Mouse (Mus musculus): ENCODE results near the gene Babam2. TPM values are rescaled to one million over a fixed set of nuclear protein-coding genes. Genes with fewer than 3 reads are reported as not detected.

Gene Babam2
- polyA plus RNA-seq, 1 experiment = 33.3 TPM

- no peak for DNase-seq (ENCODE audit: low read depth)
- TF ChIP-seq POLR2A (IDR thresholded peaks at IDR 0.05; ENCODE audit: borderline replicate concordance, extremely low read depth, insufficient read depth, insufficient read length, poor library complexity, severe bottlenecking) (no peak), CTCF (IDR thresholded peaks at IDR 0.05; ENCODE audit: borderline replicate concordance, extremely low read depth, insufficient read depth, insufficient read length) (no peak)
These were observed 57.8 kb downstream of the Babam2 start for GRCm38 (mm10) chr5:31755255-31755654.

- no peak for DNase-seq (ENCODE audit: low read depth)
- TF ChIP-seq CTCF (IDR thresholded peaks at IDR 0.05; ENCODE audit: borderline replicate concordance, extremely low read depth, insufficient read depth, insufficient read length) (no peak), POLR2A (IDR thresholded peaks at IDR 0.05; ENCODE audit: borderline replicate concordance, extremely low read depth, insufficient read depth, insufficient read length, poor library complexity, severe bottlenecking) (no peak)
These were observed 61.0 kb downstream of the Babam2 start for GRCm38 (mm10) chr5:31758310-31759091.

- DNase-seq (ENCODE audit: low read depth) = no peak
- TF ChIP-seq POLR2A (IDR thresholded peaks at IDR 0.05; ENCODE audit: borderline replicate concordance, extremely low read depth, insufficient read depth, insufficient read length, poor library complexity, severe bottlenecking) = no peak
- no peak for TF ChIP-seq CTCF (IDR thresholded peaks at IDR 0.05; ENCODE audit: borderline replicate concordance, extremely low read depth, insufficient read depth, insufficient read length)
These were observed 64.4 kb downstream of the Babam2 start for GRCm38 (mm10) chr5:31761836-31762235.

- no peak for TF ChIP-seq CTCF (IDR thresholded peaks at IDR 0.05; ENCODE audit: borderline replicate concordance, extremely low read depth, insufficient read depth, insufficient read length)
- TF ChIP-seq POLR2A (IDR thresholded peaks at IDR 0.05; ENCODE audit: borderline replicate concordance, extremely low read depth, insufficient read depth, insufficient read length, poor library complexity, severe bottlenecking) = no peak
- DNase-seq (ENCODE audit: low read depth) = no peak
These were observed 65.3 kb downstream of the Babam2 start for GRCm38 (mm10) chr5:31762773-31763172.

- TF ChIP-seq CTCF (IDR thresholded peaks at IDR 0.05; ENCODE audit: borderline replicate concordance, extremely low read depth, insufficient read depth, insufficient read length) (no peak), POLR2A (IDR thresholded peaks at IDR 0.05; ENCODE audit: borderline replicate concordance, extremely low read depth, insufficient read depth, insufficient read length, poor library complexity, severe bottlenecking) (no peak)
- no peak for DNase-seq (ENCODE audit: low read depth)
These were observed 68.3 kb downstream of the Babam2 start for GRCm38 (mm10) chr5:31765824-31766223.

GRCm38 (mm10) chr5:31766841-31767542 lies 69.5 kb downstream of the Babam2 start:
- no peak for DNase-seq (ENCODE audit: low read depth)
- TF ChIP-seq POLR2A (IDR thresholded peaks at IDR 0.05; ENCODE audit: borderline replicate concordance, extremely low read depth, insufficient read depth, insufficient read length, poor library complexity, severe bottlenecking) (no peak), CTCF (IDR thresholded peaks at IDR 0.05; ENCODE audit: borderline replicate concordance, extremely low read depth, insufficient read depth, insufficient read length) (no peak)

- TF ChIP-seq POLR2A (IDR thresholded peaks at IDR 0.05; ENCODE audit: borderline replicate concordance, extremely low read depth, insufficient read depth, insufficient read length, poor library complexity, severe bottlenecking) (no peak), CTCF (IDR thresholded peaks at IDR 0.05; ENCODE audit: borderline replicate concordance, extremely low read depth, insufficient read depth, insufficient read length) (no peak)
- no peak for DNase-seq (ENCODE audit: low read depth)
These were observed 74.0 kb downstream of the Babam2 start for GRCm38 (mm10) chr5:31771486-31771885.

GRCm38 (mm10) chr5:31771921-31772320 lies 74.4 kb downstream of the Babam2 start:
- TF ChIP-seq CTCF (IDR thresholded peaks at IDR 0.05; ENCODE audit: borderline replicate concordance, extremely low read depth, insufficient read depth, insufficient read length) (no peak), POLR2A (IDR thresholded peaks at IDR 0.05; ENCODE audit: borderline replicate concordance, extremely low read depth, insufficient read depth, insufficient read length, poor library complexity, severe bottlenecking) (no peak)
- no peak for DNase-seq (ENCODE audit: low read depth)

- DNase-seq (ENCODE audit: low read depth) = no peak
- TF ChIP-seq POLR2A (IDR thresholded peaks at IDR 0.05; ENCODE audit: borderline replicate concordance, extremely low read depth, insufficient read depth, insufficient read length, poor library complexity, severe bottlenecking) (no peak), CTCF (IDR thresholded peaks at IDR 0.05; ENCODE audit: borderline replicate concordance, extremely low read depth, insufficient read depth, insufficient read length) (no peak)
These were observed 77.5 kb downstream of the Babam2 start for GRCm38 (mm10) chr5:31774976-31775375.

GRCm38 (mm10) chr5:31781624-31782023 lies 84.1 kb downstream of the Babam2 start:
- DNase-seq (ENCODE audit: low read depth) = no peak
- no peak for TF ChIP-seq CTCF (IDR thresholded peaks at IDR 0.05; ENCODE audit: borderline replicate concordance, extremely low read depth, insufficient read depth, insufficient read length)
- TF ChIP-seq POLR2A (IDR thresholded peaks at IDR 0.05; ENCODE audit: borderline replicate concordance, extremely low read depth, insufficient read depth, insufficient read length, poor library complexity, severe bottlenecking) = no peak

GRCm38 (mm10) chr5:31787201-31787600 lies 89.7 kb downstream of the Babam2 start:
- no peak for TF ChIP-seq POLR2A (IDR thresholded peaks at IDR 0.05; ENCODE audit: borderline replicate concordance, extremely low read depth, insufficient read depth, insufficient read length, poor library complexity, severe bottlenecking)
- no peak for TF ChIP-seq CTCF (IDR thresholded peaks at IDR 0.05; ENCODE audit: borderline replicate concordance, extremely low read depth, insufficient read depth, insufficient read length)
- DNase-seq (ENCODE audit: low read depth) = peak; percentile 3

All from brain, embryonic 14.5 days (tissue).